Mouse (Mus musculus): ENCODE data around the gene Cyld.

DNA sequence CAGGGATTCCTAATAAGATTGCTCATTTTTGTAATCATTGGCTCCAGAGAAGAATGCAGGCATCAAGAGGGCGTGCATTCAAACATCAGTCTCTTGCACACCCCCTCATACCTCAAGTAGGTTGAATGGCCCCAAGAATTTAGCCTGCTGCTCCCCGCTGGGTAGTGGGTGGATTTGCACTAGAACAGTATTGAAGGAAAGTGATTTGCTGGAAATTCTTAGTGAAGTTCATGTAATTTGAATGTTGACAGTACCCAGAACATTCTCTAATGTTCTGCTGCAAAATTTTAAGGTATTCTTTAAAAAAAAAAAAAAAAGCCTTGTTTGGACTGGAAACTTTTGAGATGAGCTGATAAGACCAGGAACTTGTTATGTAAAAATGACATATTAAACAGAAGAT is 1.2 kb downstream of the Cyld start:
- TF ChIP-seq GATA1 (IDR thresholded peaks at IDR 0.05; ENCODE audit: low read length), result no peak
- TF ChIP-seq TAL1 (IDR thresholded peaks at IDR 0.05; ENCODE audit: low read length), result no peak
